Mouse (Mus musculus) CD8-positive naive resting alpha-beta T cell, adult 2 months (primary cell): ENCODE data around the gene Xkr7.

Experiments used
- DNase-seq, 2 experiments: peaks; one replicate each; pipeline ENCODE4 v3.0.0; 2022; ENCODE audit warnings: low read depth in 2 of 2, low spot score in 2 of 2

Gene Xkr7

GRCm38 (mm10) chr2:153032083-153032842 lies 611 bp downstream of the Xkr7 start:
- peak; percentile 64 to 68 for DNase-seq

GRCm38 (mm10) chr2:153032973-153033372 lies 1.3 kb downstream of the Xkr7 start:
- no peak for DNase-seq

- no peak for DNase-seq
These were observed 2.0 kb downstream of the Xkr7 start for GRCm38 (mm10) chr2:153033545-153034230.

GRCm38 (mm10) chr2:153036690-153037089 lies 5.0 kb downstream of the Xkr7 start:
- DNase-seq, result no peak

GRCm38 (mm10) chr2:153043886-153044285 lies 12.2 kb downstream of the Xkr7 start:
- DNase-seq, result no peak

- peak in 1 of 2 experiments; percentile 5 for DNase-seq
These were observed 14.2 kb downstream of the Xkr7 start for GRCm38 (mm10) chr2:153045884-153046299.

GRCm38 (mm10) chr2:153047828-153048465 lies 16.3 kb downstream of the Xkr7 start:
- peak in 1 of 2 experiments; percentile 23 for DNase-seq

GRCm38 (mm10) chr2:153049288-153049996 lies 17.8 kb downstream of the Xkr7 start:
- no peak for DNase-seq

- no peak for DNase-seq
These were observed 18.3 kb downstream of the Xkr7 start for GRCm38 (mm10) chr2:153049997-153050358.

GRCm38 (mm10) chr2:153051095-153051494 lies 19.4 kb downstream of the Xkr7 start:
- DNase-seq, result no peak

GRCm38 (mm10) chr2:153051537-153051936 lies 19.9 kb downstream of the Xkr7 start:
- no peak for DNase-seq

DNA sequence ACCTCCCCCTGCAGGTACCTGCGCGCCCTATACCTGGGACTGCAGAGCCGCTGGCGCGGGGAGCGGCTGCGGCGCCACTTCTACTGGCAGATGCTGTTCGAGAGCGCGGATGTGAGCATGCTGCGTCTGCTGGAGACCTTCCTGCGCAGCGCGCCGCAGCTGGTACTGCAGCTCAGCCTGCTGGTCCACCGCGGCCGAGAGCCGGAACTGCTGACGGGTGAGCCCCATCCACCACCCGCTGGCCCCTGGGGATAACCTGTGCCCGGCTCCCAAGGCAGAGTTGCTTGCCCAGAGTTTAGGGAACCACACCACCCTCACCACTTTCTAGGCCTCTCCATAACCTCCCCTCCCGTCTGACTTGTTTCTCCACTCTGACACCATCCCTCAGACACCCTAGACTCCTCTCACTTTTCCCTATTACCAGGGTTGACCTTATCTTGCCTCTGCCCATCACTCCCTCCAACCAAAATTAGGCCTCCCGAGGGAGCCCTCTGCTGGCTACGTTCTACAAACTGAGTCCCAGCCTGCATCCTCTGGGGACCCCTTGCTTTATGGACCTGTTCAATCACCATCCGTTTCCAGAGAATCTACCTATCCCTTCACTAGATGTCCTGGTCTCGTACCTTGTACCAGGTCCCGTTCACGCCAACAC lies 21.2 kb downstream of the Xkr7 start:
- no peak for DNase-seq

DNA sequence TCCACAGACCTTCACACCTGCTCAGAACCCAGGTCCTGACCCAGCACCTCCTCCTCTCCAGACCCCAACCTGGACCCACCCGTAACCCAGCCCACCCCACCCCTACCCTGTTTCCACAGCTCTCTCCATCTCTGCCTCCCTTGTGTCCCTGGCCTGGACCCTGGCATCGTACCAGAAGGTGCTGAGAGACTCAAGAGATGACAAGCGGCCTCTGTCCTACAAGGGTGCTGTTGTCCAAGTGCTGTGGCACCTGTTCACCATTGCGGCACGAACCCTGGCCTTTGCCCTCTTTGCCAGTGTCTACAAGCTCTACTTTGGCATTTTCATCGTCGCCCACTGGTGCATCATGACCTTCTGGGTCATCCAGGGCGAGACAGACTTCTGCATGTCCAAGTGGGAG lies 22.2 kb downstream of the Xkr7 start:
- DNase-seq, result no peak

GRCm38 (mm10) chr2:153055270-153055920 lies 23.7 kb downstream of the Xkr7 start:
- no peak for DNase-seq

GRCm38 (mm10) chr2:153058365-153058764 lies 26.7 kb downstream of the Xkr7 start:
- DNase-seq, result no peak

DNA sequence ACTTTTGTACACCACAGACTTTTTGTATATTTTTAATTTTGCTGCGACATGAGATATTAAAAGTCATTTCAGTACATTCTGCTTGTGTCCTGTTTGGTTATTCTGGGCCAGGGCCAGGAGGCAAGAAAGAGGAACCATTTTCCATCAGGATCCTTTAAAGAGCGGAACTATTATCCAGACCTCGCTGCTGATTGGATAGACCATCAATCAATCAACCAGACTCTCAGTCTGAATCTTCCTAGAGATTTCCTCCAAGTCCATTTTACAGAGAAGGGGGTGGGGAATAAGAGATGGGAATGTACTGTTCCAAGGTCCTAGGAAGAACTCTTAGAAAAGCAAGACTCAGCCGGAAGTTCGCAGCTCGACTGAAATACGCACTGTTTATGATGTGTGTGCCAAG lies 28.6 kb downstream of the Xkr7 start:
- DNase-seq, result no peak

GRCm38 (mm10) chr2:153063394-153063793 lies 31.7 kb downstream of the Xkr7 start:
- DNase-seq, result no peak

DNA sequence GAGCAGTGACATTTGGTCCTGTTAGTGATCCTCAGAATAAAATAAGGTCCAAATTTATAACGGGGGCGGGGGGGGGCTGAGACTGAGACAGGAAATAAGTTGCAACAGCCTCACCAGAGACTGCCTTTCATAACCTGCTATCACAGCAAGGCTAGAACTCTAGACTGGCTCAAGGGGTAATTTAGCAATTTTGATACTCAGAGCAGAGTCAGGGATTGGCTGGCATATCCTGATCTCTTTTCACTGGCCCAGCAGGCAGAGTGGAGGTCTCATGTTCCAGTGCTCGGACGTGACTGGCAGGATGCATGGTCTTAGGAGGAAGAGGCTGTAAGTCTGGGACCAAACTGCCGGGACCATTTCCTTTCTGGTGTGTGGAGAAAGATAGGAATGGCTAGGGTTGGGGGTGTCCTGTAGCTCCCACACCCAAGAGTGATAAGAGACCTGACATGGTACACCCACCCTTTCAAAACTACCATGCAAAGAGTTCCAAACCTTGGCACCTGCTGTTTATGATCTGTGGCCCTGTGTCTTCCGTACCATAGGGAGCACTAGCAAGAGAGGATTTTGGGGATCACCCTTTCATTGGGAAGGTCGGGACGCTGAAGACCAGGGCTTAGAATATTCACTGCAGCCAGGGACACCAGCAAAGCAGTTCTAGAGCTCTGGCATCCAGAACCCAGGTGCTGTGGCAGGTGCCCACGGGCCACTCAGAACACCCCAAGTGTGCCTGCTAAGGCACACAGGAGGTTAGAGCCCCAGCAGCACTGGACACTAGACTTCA lies 32.7 kb downstream of the Xkr7 start:
- no peak for DNase-seq

DNA sequence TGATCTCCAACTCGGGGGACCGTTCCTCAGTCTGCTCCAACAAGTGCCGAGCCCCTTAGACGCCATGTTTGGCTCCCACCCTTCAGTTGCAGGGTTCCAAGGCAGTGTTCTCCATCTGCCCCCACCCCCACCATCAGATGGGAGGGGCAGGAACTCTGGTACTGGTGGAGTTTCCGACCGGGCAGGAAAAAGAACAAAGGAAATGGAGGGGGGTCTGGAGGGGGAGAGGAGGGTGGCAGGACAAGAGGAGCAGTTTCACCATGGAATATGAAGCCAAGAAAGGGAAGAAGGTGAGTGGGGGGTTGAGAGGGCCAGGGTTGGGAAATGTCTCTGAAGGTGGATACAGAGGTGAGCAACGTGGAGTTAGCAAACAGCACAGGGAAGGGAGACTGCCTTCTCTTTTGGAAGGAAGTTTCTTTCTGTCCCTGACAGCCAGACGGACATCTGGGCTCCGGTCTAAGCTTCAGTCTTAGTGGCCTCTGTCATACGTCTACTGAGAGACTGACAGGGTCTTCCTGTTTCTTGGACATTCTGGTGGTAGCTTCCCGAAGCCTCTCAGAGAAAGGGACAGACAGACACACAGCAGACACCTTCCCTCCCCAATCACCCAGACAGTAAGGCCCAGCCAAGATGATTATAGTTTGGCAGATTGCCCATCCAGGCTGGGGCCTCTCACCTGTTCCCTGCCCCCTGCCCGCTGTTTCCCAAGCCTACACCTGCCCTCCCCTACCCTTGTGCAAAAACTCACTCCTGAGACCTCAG lies 34.3 kb downstream of the Xkr7 start, which contains the start of gene Ccm2l:
Ccm2l (plus strand) TSS at position 209 of the 762 bp plus-strand sequence.
- DNase-seq, result no peak
